Comparison of ENCODE assay signal across 3 mouse cellular contexts in genomic region chr6:140578985-140579384, GRCm38 (mm10). TPM values are rescaled to one million over a fixed set of nuclear protein-coding genes. Genes with fewer than 3 reads are reported as not detected.
DNase-seq lines count a peak whose midpoint lies in the region; TF ChIP-seq lines count a peak whose summit lies in the region.
"Not testable (repeated sequence)": the region's sequence is repeated elsewhere in the genome, so short reads cannot be mapped to it uniquely, and the experiment has no call there.

No protein-coding gene starts in this region.

- H3K27ac ChIP-seq in CH12.LX (ENCODE audit: insufficient read depth, low read depth); MEL (ENCODE audit: control insufficient read depth, low read depth, low read length); layer of hippocampus, adult 2 months: not testable (repeated sequence)

- H3K9me3 ChIP-seq in CH12.LX (replicated peaks; ENCODE audit: low read length); MEL (replicated peaks; ENCODE audit: insufficient read depth, low read length): not testable (repeated sequence)

- dilution Hi-C loops in CH12.LX (cut with MboI; ENCODE audit: extremely low pct_ligation_motif_present, extremely low pct_unique_long_range_greater_than_20kb, low sequenced_read_pairs) = not testable (repeated sequence)

- TF ChIP-seq CTCF in CH12.LX (conservative IDR thresholded peaks at IDR 0.05 in 1 of 2, IDR thresholded peaks at IDR 0.05 in 1 of 2; ENCODE audit: low read depth in 2 of 2, low read length in 2 of 2); MEL (IDR thresholded peaks at IDR 0.05 in 2 of 3, conservative IDR thresholded peaks at IDR 0.05 in 1 of 3; ENCODE audit: control insufficient read depth in 1 of 3, insufficient read depth in 1 of 3, low read depth in 2 of 3, low read length in 3 of 3, poor library complexity in 1 of 3, severe bottlenecking in 1 of 3): not testable (repeated sequence)
- TF ChIP-seq CTCF in layer of hippocampus, adult 2 months (conservative IDR thresholded peaks at IDR 0.05) = 0 out of 2 replicates have a peak, but pooled peaks have one; percentile 8

- not testable (repeated sequence) for TF ChIP-seq RAD21 in CH12.LX (IDR thresholded peaks at IDR 0.05; ENCODE audit: low read depth, low read length); MEL (IDR thresholded peaks at IDR 0.05; ENCODE audit: low read depth, low read length)

- not testable (repeated sequence) for TF ChIP-seq EP300 in CH12.LX (IDR thresholded peaks at IDR 0.05; ENCODE audit: low read length); MEL (IDR thresholded peaks at IDR 0.05; ENCODE audit: low read depth in 1 of 2, low read length in 2 of 2)

- H3K4me1 ChIP-seq in CH12.LX (ENCODE audit: control insufficient read depth in 1 of 2, insufficient read depth in 2 of 2); MEL (ENCODE audit: control insufficient read depth in 1 of 2, insufficient read depth in 2 of 2, low read length in 2 of 2): not testable (repeated sequence)

- not testable (repeated sequence) for H3K9ac ChIP-seq in CH12.LX (ENCODE audit: insufficient read depth, low read depth); MEL (ENCODE audit: control insufficient read depth, low read depth, low read length, poor library complexity, severe bottlenecking)

- not testable (repeated sequence) for TF ChIP-seq POLR2A in CH12.LX (IDR thresholded peaks at IDR 0.05; ENCODE audit: low read depth, low read length); MEL (IDR thresholded peaks at IDR 0.05; ENCODE audit: control insufficient read depth in 1 of 2, insufficient read depth in 1 of 2, low read depth in 1 of 2, low read length in 2 of 2, poor library complexity in 1 of 2)

- in situ Hi-C loops in CH12.LX (cut with MboI; ENCODE audit: low pct_ligation_motif_present, low pct_unique_long_range_greater_than_20kb, low sequenced_read_pairs) = not testable (repeated sequence)

- not testable (repeated sequence) for DNase-seq in CH12.LX (ENCODE audit: extremely low read depth); MEL (ENCODE audit: low read depth, low spot score); layer of hippocampus, adult 2 months (ENCODE audit: low spot score in 2 of 2)

- H3K4me3 ChIP-seq in CH12.LX (replicated peaks in 1 of 3; ENCODE audit: low read depth in 2 of 3, low read length in 2 of 3, poor library complexity in 1 of 3); layer of hippocampus, adult 2 months: not testable (repeated sequence)
- H3K4me3 ChIP-seq in MEL (ENCODE audit: control insufficient read depth in 1 of 2, insufficient read depth in 1 of 2, low read depth in 2 of 2, low read length in 2 of 2) = peak overlapping the region; percentile 21 to 30; a peak in 3 of 4 replicates

- not testable (repeated sequence) for H3K4me2 ChIP-seq in CH12.LX (ENCODE audit: insufficient read depth, low read depth, poor library complexity, severe bottlenecking)

- H3K27me3 ChIP-seq in CH12.LX (replicated peaks); MEL (ENCODE audit: control insufficient read depth in 1 of 2, insufficient read depth in 2 of 2, low read length in 2 of 2): not testable (repeated sequence)

- not testable (repeated sequence) for H3K36me3 ChIP-seq in CH12.LX (replicated peaks in 1 of 2; ENCODE audit: control insufficient read depth in 1 of 2, insufficient read depth in 1 of 2, low read length in 1 of 2); MEL (ENCODE audit: control insufficient read depth in 1 of 2, insufficient read depth in 2 of 2, low read length in 2 of 2)

- H3K79me2 ChIP-seq in CH12.LX (replicated peaks; ENCODE audit: control insufficient read depth, extremely low read depth, insufficient read depth, poor library complexity, severe bottlenecking); MEL (ENCODE audit: control insufficient read depth, insufficient read depth, low read length, poor library complexity): not testable (repeated sequence)

TF ChIP-seq in CH12.LX, 34 proteins besides CTCF, POLR2A, EP300 and RAD21:
- TF ChIP-seq TBP (conservative IDR thresholded peaks at IDR 0.05; ENCODE audit: low read depth, low read length) = peak; percentile 78

TF ChIP-seq in MEL, 35 proteins besides CTCF, POLR2A, EP300 and RAD21:
- peak; percentile 96 for TF ChIP-seq TBP (IDR thresholded peaks at IDR 0.05; ENCODE audit: low read depth, low read length)
TF ChIP-seq in MEL: peak in this region for 1; not testable (repeated sequence) for 34.

RNA-seq across cellular contexts. Expression of gene Aebp2, which starts 43.5 kb away (rescaled TPM):
- total RNA-seq in CH12.LX (2012; rRNA removed) (59.9 and 76.8 TPM in 2 replicates), CH12.LX (2014; rRNA removed) (54.4 and 62.1 TPM in 2 replicates), MEL (2012; rRNA removed) (25.9 and 29.5 TPM in 2 replicates)
- polyA plus RNA-seq in CH12.LX (2012; ENCODE audit: insufficient read length, low read depth) (63.3 and 70.8 TPM in 2 replicates), MEL (2012; ENCODE audit: insufficient read depth in 1 of 2, insufficient read length in 2 of 2, low read depth in 1 of 2, low replicate concordance in 2 of 2, missing spikeins in 1 of 2) (10 to 100 TPM; 32.5 to 42.0 TPM)
- total RNA-seq in layer of hippocampus, adult 2 months (2021) = 10 to 100 TPM; 52.3 to 61.4 TPM
